Mouse (Mus musculus) lung, postnatal 0 days (tissue): Measurements from ENCODE around the gene Ccdc127.

Source experiments
- CTCF ChIP-seq: IDR thresholded peaks from 2 replicates; pipeline ENCODE4 v1.5.1; 2016; ENCODE audit warnings: antibody characterized with exemption, mild to moderate bottlenecking
- EP300 ChIP-seq: IDR thresholded peaks from 2 replicates; pipeline ENCODE4 v1.6.1; 2016; ENCODE audit warnings: antibody characterized with exemption, mild to moderate bottlenecking, control low read depth

GRCm38 (mm10) chr13:74356491-74356890 is 6.4 kb downstream of the Ccdc127 start:
- TF ChIP-seq CTCF (no peak), EP300 (no peak)
